Mouse (Mus musculus): Measurements from ENCODE around the gene Mb. TPM values are rescaled to one million over a fixed set of nuclear protein-coding genes. Genes with fewer than 3 reads are reported as not detected.

Gene Mb
- polyA plus RNA-seq, 1 experiment from 2014 or later: 0.64 TPM

GRCm38 (mm10) chr15:77008851-77009250 is 41.6 kb downstream of the Mb start:
- no peak overlapping the region for H3K9ac ChIP-seq (replicated peaks; ENCODE audit: low read length)
- H3K4me1 ChIP-seq (ENCODE audit: insufficient read depth, low read length): peaks cover 6% of the 10 kb centered on the region
- H3K36me3 ChIP-seq (ENCODE audit: insufficient read depth, low read length): no peaks in the 10 kb centered on the region
- no peaks in the 10 kb centered on the region for H3K9me3 ChIP-seq (ENCODE audit: low read length)
- whole genome bisulfite sequencing: 95% methylated on average over 6 of the region's 6 CpGs
- H3K4me2 ChIP-seq (replicated peaks; ENCODE audit: low read depth, low read length): no peak overlapping the region
- no peak for ATAC-seq (ENCODE audit: low FRiP score, low TSS enrichment)
- no peak overlapping the region for H3K27ac ChIP-seq (ENCODE audit: low read length)
- H3K27me3 ChIP-seq (ENCODE audit: insufficient read depth, low read length): no peaks in the 10 kb centered on the region
- no peak overlapping the region for H3K4me3 ChIP-seq (ENCODE audit: low read length)

- Histone ChIP-seq H3K9me3 (ENCODE audit: low read length) (no peaks in the 10 kb centered on the region), H3K36me3 (ENCODE audit: insufficient read depth, low read length) (no peaks in the 10 kb centered on the region)
- WGBS: 10% methylated on average over 3 of the region's 3 CpGs
These were observed 46.6 kb downstream of the Mb start for GRCm38 (mm10) chr15:77003868-77004215.

GRCm38 (mm10) chr15:77003173-77003867 is 47.1 kb downstream of the Mb start:
- no peaks in the 10 kb centered on the region for H3K4me1 ChIP-seq (ENCODE audit: insufficient read depth, low read length)
- no peaks in the 10 kb centered on the region for H3K9me3 ChIP-seq (ENCODE audit: low read length)
- ATAC-seq (ENCODE audit: low FRiP score, low TSS enrichment): no peak; the same call in 1 of the 2 replicates
- no peak overlapping the region for H3K9ac ChIP-seq (replicated peaks; ENCODE audit: low read length)
- H3K27me3 ChIP-seq (ENCODE audit: insufficient read depth, low read length): no peaks in the 10 kb centered on the region
- WGBS: 86% methylated on average over 3 of the region's 3 CpGs
- H3K4me2 ChIP-seq (replicated peaks; ENCODE audit: low read depth, low read length): no peak overlapping the region
- H3K27ac ChIP-seq (ENCODE audit: low read length): no peak overlapping the region
- H3K4me3 ChIP-seq (ENCODE audit: low read length): no peak overlapping the region
- no peaks in the 10 kb centered on the region for H3K36me3 ChIP-seq (ENCODE audit: insufficient read depth, low read length)

More at GRCm38 (mm10) chr15:77003868-77004215, 46.6 kb downstream of the Mb start:
- no peak overlapping the region for H3K27ac ChIP-seq (ENCODE audit: low read length)
- no peaks in the 10 kb centered on the region for H3K27me3 ChIP-seq (ENCODE audit: insufficient read depth, low read length)
- H3K9ac ChIP-seq (replicated peaks; ENCODE audit: low read length): no peak overlapping the region
- no peaks in the 10 kb centered on the region for H3K4me1 ChIP-seq (ENCODE audit: insufficient read depth, low read length)
- ATAC-seq (ENCODE audit: low FRiP score, low TSS enrichment): peak; percentile 51
- no peak overlapping the region for H3K4me3 ChIP-seq (ENCODE audit: low read length)
- no peak overlapping the region for H3K4me2 ChIP-seq (replicated peaks; ENCODE audit: low read depth, low read length)

- ATAC-seq (ENCODE audit: low FRiP score, low TSS enrichment): 0 out of 2 replicates have a peak, but pooled peaks have one; percentile 23
- H3K4me2 ChIP-seq (replicated peaks; ENCODE audit: low read depth, low read length): peak overlapping the region; percentile 19; the same call in 1 of the 2 replicates
- H3K36me3 ChIP-seq (ENCODE audit: insufficient read depth, low read length): no peaks in the 10 kb centered on the region
- H3K27me3 ChIP-seq (ENCODE audit: insufficient read depth, low read length): no peaks in the 10 kb centered on the region
- no peak overlapping the region for H3K9ac ChIP-seq (replicated peaks; ENCODE audit: low read length)
- H3K4me1 ChIP-seq (ENCODE audit: insufficient read depth, low read length): no peaks in the 10 kb centered on the region
- H3K27ac ChIP-seq (ENCODE audit: low read length): no peak overlapping the region
- H3K9me3 ChIP-seq (ENCODE audit: low read length): no peaks in the 10 kb centered on the region
- no peak overlapping the region for H3K4me3 ChIP-seq (ENCODE audit: low read length)
- 47% methylated on average over 21 of the region's 21 CpGs for WGBS
These were observed 51.4 kb downstream of the Mb start for GRCm38 (mm10) chr15:76998878-76999588.

GRCm38 (mm10) chr15:76998048-76998447 is 52.4 kb downstream of the Mb start:
- no peaks in the 10 kb centered on the region for H3K36me3 ChIP-seq (ENCODE audit: insufficient read depth, low read length)
- no peaks in the 10 kb centered on the region for H3K9me3 ChIP-seq (ENCODE audit: low read length)
- WGBS: 65% methylated on average over 2 of the region's 2 CpGs
- H3K9ac ChIP-seq (replicated peaks; ENCODE audit: low read length): no peak overlapping the region
- H3K27ac ChIP-seq (ENCODE audit: low read length): no peak overlapping the region
- H3K4me2 ChIP-seq (replicated peaks; ENCODE audit: low read depth, low read length): no peak overlapping the region
- no peaks in the 10 kb centered on the region for H3K27me3 ChIP-seq (ENCODE audit: insufficient read depth, low read length)
- no peaks in the 10 kb centered on the region for H3K4me1 ChIP-seq (ENCODE audit: insufficient read depth, low read length)
- ATAC-seq (ENCODE audit: low FRiP score, low TSS enrichment): no peak
- no peak overlapping the region for H3K4me3 ChIP-seq (ENCODE audit: low read length)

- Histone ChIP-seq H3K4me2 (replicated peaks; ENCODE audit: low read depth, low read length) (no peak overlapping the region), H3K27ac (ENCODE audit: low read length) (no peak overlapping the region), H3K9me3 (ENCODE audit: low read length) (no peaks in the 10 kb centered on the region), H3K4me3 (ENCODE audit: low read length) (no peak overlapping the region), H3K9ac (replicated peaks; ENCODE audit: low read length) (no peak overlapping the region), H3K36me3 (ENCODE audit: insufficient read depth, low read length) (no peaks in the 10 kb centered on the region), H3K27me3 (ENCODE audit: insufficient read depth, low read length) (no peaks in the 10 kb centered on the region), H3K4me1 (ENCODE audit: insufficient read depth, low read length) (no peaks in the 10 kb centered on the region)
- 82% methylated on average over 3 of the region's 3 CpGs for WGBS
- no peak for ATAC-seq (ENCODE audit: low FRiP score, low TSS enrichment)
These were observed 56.1 kb downstream of the Mb start for GRCm38 (mm10) chr15:76994413-76994812.

- ATAC-seq (ENCODE audit: low FRiP score, low TSS enrichment): peak; percentile 90
- 10% methylated on average over 21 of the region's 21 CpGs for WGBS
- peak overlapping the region; percentile 72 for H3K9ac ChIP-seq (replicated peaks; ENCODE audit: low read length)
- H3K4me3 ChIP-seq (ENCODE audit: low read length): peak overlapping the region; percentile 59
- H3K4me2 ChIP-seq (replicated peaks; ENCODE audit: low read depth, low read length): peak overlapping the region; percentile 79
- 0 out of 2 replicates have a peak, but pooled peaks cover 8% of the 10 kb centered on the region for H3K4me1 ChIP-seq (ENCODE audit: insufficient read depth, low read length)
- no peak overlapping the region for H3K27ac ChIP-seq (ENCODE audit: low read length)
- no peaks in the 10 kb centered on the region for H3K9me3 ChIP-seq (ENCODE audit: low read length)
- H3K27me3 ChIP-seq (ENCODE audit: insufficient read depth, low read length): no peaks in the 10 kb centered on the region
- H3K36me3 ChIP-seq (ENCODE audit: insufficient read depth, low read length): no peaks in the 10 kb centered on the region
These were observed 62.9 kb downstream of the Mb start for GRCm38 (mm10) chr15:76987542-76988094.

GRCm38 (mm10) chr15:76987137-76987536 is 63.3 kb downstream of the Mb start:
- Histone ChIP-seq H3K4me1 (ENCODE audit: insufficient read depth, low read length) (0 out of 2 replicates have a peak, but pooled peaks cover 8% of the 10 kb centered on the region), H3K36me3 (ENCODE audit: insufficient read depth, low read length) (no peaks in the 10 kb centered on the region), H3K4me3 (ENCODE audit: low read length) (peak overlapping the region; percentile 59), H3K4me2 (replicated peaks; ENCODE audit: low read depth, low read length) (peak overlapping the region; percentile 79), H3K27me3 (ENCODE audit: insufficient read depth, low read length) (no peaks in the 10 kb centered on the region), H3K9me3 (ENCODE audit: low read length) (no peaks in the 10 kb centered on the region), H3K27ac (ENCODE audit: low read length) (no peak overlapping the region), H3K9ac (replicated peaks; ENCODE audit: low read length) (peak overlapping the region; percentile 72)
- no peak for ATAC-seq (ENCODE audit: low FRiP score, low TSS enrichment)
- 13% methylated on average over 11 of the region's 11 CpGs for WGBS

- Histone ChIP-seq H3K9me3 (ENCODE audit: low read length) (no peaks in the 10 kb centered on the region), H3K27ac (ENCODE audit: low read length) (no peak overlapping the region), H3K9ac (replicated peaks; ENCODE audit: low read length) (no peak overlapping the region), H3K4me1 (ENCODE audit: insufficient read depth, low read length) (0 out of 2 replicates have a peak, but pooled peaks cover 7% of the 10 kb centered on the region), H3K27me3 (ENCODE audit: insufficient read depth, low read length) (no peaks in the 10 kb centered on the region), H3K4me2 (replicated peaks; ENCODE audit: low read depth, low read length) (no peak overlapping the region), H3K4me3 (ENCODE audit: low read length) (no peak overlapping the region), H3K36me3 (ENCODE audit: insufficient read depth, low read length) (no peaks in the 10 kb centered on the region)
- 52% methylated on average over 3 of the region's 3 CpGs for WGBS
- no peak for ATAC-seq (ENCODE audit: low FRiP score, low TSS enrichment)
These were observed 67.7 kb downstream of the Mb start for GRCm38 (mm10) chr15:76982745-76983144.

- no peak overlapping the region for H3K27ac ChIP-seq (ENCODE audit: low read length)
- H3K4me1 ChIP-seq (ENCODE audit: insufficient read depth, low read length): peaks cover 2% of the 10 kb centered on the region; the same call in 1 of the 2 replicates
- H3K9ac ChIP-seq (replicated peaks; ENCODE audit: low read length): no peak overlapping the region
- WGBS: 82% methylated on average over 4 of the region's 4 CpGs
- no peaks in the 10 kb centered on the region for H3K9me3 ChIP-seq (ENCODE audit: low read length)
- no peak for ATAC-seq (ENCODE audit: low FRiP score, low TSS enrichment)
- H3K27me3 ChIP-seq (ENCODE audit: insufficient read depth, low read length): no peaks in the 10 kb centered on the region
- H3K4me3 ChIP-seq (ENCODE audit: low read length): no peak overlapping the region
- no peak overlapping the region for H3K4me2 ChIP-seq (replicated peaks; ENCODE audit: low read depth, low read length)
- no peaks in the 10 kb centered on the region for H3K36me3 ChIP-seq (ENCODE audit: insufficient read depth, low read length)
These were observed 70.7 kb downstream of the Mb start for GRCm38 (mm10) chr15:76979799-76980198.
